Mouse (Mus musculus): ENCODE results near the gene Cyp39a1. TPM values are rescaled to one million over a fixed set of nuclear protein-coding genes. Genes with fewer than 3 reads are reported as not detected.

Gene Cyp39a1
- polyA plus RNA-seq, 1 experiment from 2014 or later, result 12.3 TPM

DNA sequence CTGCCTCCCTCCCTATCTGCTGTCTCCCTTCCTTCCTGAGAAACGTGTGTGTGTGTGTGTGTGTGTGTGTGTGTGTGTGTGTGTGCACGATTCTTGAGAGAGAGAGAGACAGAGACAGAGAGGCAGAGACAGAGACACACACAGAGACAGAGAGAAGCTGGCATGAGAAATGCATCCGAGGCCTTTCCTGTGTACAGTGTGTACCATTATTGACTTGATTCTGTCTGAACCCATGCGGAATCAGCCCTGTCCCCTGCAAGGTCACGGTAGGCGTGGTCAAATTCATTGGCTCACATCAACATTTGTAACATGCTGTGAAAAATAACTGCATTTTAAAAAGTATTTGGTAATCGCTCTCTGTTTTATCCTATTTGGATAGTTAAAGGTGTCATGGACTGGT, 16.9 kb downstream of the Cyp39a1 start:
- POLR2A ChIA-PET, result no interaction called here
- no peak for TF ChIP-seq CTCF (IDR thresholded peaks at IDR 0.05)
- ATAC-seq (no peak), DNase-seq (ENCODE audit: low read depth, low spot score) (no peak)
- in situ Hi-C loops (cut with MboI; ENCODE audit: low pct_unique_long_range_greater_than_20kb), result no loop called here
- CTCF ChIA-PET, result interaction anchor here (1.0 kb wide), 1 partner anchor 15 kb away, joined by 4 read pairs; no protein-coding TSS in a partner anchor
- H3K27me3 ChIP-seq, result no peaks in the 10 kb centered on the region

DNA sequence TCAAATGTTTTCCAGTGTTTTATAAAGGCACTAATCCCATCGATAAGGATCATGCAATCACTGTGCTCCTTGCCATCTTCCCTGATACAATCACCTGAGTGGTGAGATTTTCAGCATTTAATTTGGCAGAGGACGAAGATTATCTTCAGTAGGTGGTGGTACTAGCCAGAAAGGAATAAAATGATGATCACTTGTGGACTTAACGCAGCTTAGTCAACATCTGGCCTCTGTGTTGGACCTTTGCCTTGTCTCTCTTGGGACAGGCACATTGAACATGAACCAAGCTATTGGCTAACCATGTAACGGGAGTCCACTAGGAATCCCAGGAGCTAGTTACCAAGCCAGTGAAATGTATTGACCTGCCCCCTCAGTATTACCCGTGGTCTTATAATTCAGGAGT, 17.4 kb downstream of the Cyp39a1 start:
- ATAC-seq (no peak), DNase-seq (ENCODE audit: low read depth, low spot score) (no peak)
- H3K27me3 ChIP-seq, result no peaks in the 10 kb centered on the region
- POLR2A ChIA-PET, result no interaction called here
- in situ Hi-C loops (cut with MboI; ENCODE audit: low pct_unique_long_range_greater_than_20kb), result no loop called here
- TF ChIP-seq CTCF (IDR thresholded peaks at IDR 0.05), result no peak
- CTCF ChIA-PET, result interaction anchor here (1.0 kb wide), 1 partner anchor 15 kb away, joined by 4 read pairs; no protein-coding TSS in a partner anchor

DNA sequence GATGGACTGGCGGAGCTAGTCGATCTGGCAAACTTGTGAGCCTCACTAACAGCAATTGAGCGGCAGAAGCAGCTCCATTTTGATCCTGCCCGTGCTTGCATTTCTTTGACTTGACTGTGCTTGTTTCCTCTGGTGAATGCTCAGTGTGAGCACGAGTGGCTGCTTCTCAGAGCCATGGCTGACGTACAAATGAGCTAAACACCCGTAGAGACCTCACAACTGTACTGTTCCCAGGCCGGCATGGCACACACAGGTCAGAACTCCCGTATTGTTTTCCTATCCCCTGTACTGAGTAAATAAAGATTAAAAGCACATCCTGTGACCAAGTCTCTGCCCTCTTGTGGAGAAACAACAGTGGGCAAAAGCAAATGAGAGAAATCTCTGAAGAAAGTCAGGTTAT, 22.4 kb downstream of the Cyp39a1 start:
- no peaks in the 10 kb centered on the region for H3K27me3 ChIP-seq
- TF ChIP-seq CTCF (IDR thresholded peaks at IDR 0.05), result no peak
- ChIA-PET POLR2A (no interaction called here), CTCF (interaction anchor here (1.3 to 1.5 kb wide), 2 partner anchors 10 to 23 kb away, joined by 3 to 5 read pairs; partner anchors contain the start of genes Cyp39a1 and Slc25a27)
- no peak for ATAC-seq
- no peak for DNase-seq (ENCODE audit: low read depth, low spot score)
- in situ Hi-C loops (cut with MboI; ENCODE audit: low pct_unique_long_range_greater_than_20kb), result no loop called here

DNA sequence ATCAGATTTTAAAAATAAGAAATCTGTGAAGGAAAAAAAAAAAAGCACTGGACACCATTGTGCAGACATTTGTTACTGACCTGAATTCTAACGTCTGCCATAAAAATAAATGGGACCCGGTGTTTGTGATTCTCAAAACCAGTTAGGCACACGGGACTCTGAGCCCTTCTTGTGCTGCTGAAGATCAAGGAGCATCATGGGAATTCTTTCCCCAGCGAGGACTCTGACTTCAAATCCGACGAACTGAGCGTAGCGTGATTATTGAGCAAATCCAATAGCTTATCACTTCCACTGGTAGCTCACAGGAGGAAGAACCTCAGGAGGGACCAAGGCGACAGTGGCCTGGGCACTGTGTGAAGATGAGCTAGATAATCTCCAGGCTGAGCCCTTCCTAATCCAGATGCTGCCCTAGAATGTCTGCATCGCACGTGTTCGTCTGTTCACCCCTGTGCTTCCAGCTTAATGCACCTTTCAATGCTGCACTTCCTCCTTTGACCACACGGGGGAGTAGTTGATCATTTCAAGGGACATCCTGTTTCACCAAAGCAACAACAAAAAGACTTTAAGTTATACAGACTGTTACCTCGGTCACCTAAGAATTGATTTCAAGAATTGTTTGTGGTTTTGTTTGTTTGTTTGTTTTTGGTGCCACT, 31.9 kb downstream of the Cyp39a1 start:
- in situ Hi-C loops (cut with MboI; ENCODE audit: low pct_unique_long_range_greater_than_20kb), result no loop called here
- peak; percentile 91 for TF ChIP-seq CTCF (IDR thresholded peaks at IDR 0.05)
- ATAC-seq (no peak), DNase-seq (ENCODE audit: low read depth, low spot score) (no peak)
- ChIA-PET POLR2A (interaction anchor here (0.7 kb wide), 1 partner anchor 345 kb away, joined by 3 read pairs; no protein-coding TSS in a partner anchor), CTCF (interaction anchor here (0.8 to 3.1 kb wide), 15 partner anchors 10 to 366 kb away, joined by 3 to 36 read pairs (median 4); no protein-coding TSS in a partner anchor)
- no peaks in the 10 kb centered on the region for H3K27me3 ChIP-seq

DNA sequence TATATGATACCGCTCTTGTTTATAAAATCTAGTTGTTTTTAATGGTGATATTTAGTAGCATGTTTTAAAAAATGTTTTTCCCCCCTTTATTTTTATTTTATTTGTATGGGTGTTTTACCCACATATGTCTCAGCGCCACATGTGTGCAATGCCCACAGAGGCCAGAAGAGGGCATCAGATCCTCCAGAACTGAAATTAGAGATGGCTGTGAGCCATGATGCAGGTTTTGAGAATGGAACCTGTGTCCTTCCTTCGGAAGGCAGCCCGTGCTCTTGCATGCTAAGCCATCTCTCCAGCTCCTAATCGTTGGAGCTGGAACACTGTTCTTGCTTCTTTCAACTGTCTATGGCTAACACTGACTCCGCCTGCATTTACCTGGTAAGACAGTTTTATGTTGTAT, 33.8 kb downstream of the Cyp39a1 start:
- CTCF ChIA-PET, result interaction anchor here (0.7 to 3.1 kb wide), 8 partner anchors 12 to 351 kb away, joined by 3 to 36 read pairs (median 3); no protein-coding TSS in a partner anchor
- no peaks in the 10 kb centered on the region for H3K27me3 ChIP-seq

DNA sequence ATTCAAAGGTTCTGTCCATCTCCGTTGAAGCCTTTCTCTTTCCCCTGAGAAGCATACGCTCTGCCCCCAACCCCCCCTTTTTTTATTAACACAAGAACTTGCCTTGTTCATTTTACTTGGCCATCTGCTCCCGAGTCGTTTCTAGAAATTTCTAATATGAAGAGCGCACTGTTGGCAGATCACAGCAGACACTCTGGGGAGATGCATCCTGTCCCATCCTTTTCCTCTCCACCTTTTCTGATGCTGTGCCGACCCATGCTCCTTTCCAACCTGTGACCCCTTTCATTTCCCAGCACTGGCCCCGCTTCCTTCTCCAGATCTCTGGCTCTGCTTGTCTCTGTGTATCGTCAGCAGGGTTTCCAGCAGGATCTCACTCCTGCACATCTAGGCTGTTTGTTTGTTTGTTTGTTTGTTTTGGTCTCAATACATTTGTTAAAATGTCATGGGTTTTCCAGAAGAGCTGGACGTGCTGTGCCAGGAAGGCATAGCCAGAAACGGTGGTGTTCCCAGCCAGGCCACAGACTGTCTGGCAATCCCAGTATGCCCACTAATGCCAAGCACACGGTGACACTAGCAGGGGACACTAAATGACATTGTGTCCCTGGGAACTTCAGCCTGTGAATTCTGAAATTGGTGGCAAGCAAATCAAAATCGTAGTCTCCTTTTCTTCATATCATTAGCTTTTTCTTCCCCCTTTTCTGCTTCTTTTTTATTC, 37.1 kb downstream of the Cyp39a1 start:
- ChIA-PET CTCF (interaction anchor here (1.4 kb wide), 1 partner anchor 165 kb away, joined by 4 read pairs; no protein-coding TSS in a partner anchor), POLR2A (no interaction called here)
- H3K27me3 ChIP-seq, result no peaks in the 10 kb centered on the region
- in situ Hi-C loops (cut with MboI; ENCODE audit: low pct_unique_long_range_greater_than_20kb), result loop anchor here (5.0 to 10.0 kb wide), 3 partner anchors 93 to 420 kb away; no protein-coding TSS in a partner anchor
- TF ChIP-seq CTCF (IDR thresholded peaks at IDR 0.05), result no peak
- ATAC-seq (no peak), DNase-seq (ENCODE audit: low read depth, low spot score) (no peak)

More for the DNA sequence above, 33.8 kb downstream of the Cyp39a1 start:
- no peak for DNase-seq (ENCODE audit: low read depth, low spot score)
- ATAC-seq, result no peak
- in situ Hi-C loops (cut with MboI; ENCODE audit: low pct_unique_long_range_greater_than_20kb), result loop anchor here (5.0 to 10.0 kb wide), 3 partner anchors 96 to 424 kb away; no protein-coding TSS in a partner anchor
- POLR2A ChIA-PET, result no interaction called here
- peak; percentile 95 for TF ChIP-seq CTCF (IDR thresholded peaks at IDR 0.05)

- DNase-seq (ENCODE audit: low read depth, low spot score) (no peak), ATAC-seq (peak; percentile 52)
- ChIA-PET CTCF (interaction anchor here (0.6 to 1.9 kb wide), 15 partner anchors 10 to 550 kb away, joined by 3 to 7 read pairs (median 3); no protein-coding TSS in a partner anchor), POLR2A (no interaction called here)
- H3K27me3 ChIP-seq, result no peaks in the 10 kb centered on the region
- TF ChIP-seq CTCF (IDR thresholded peaks at IDR 0.05), result peak; percentile 58
- in situ Hi-C loops (cut with MboI; ENCODE audit: low pct_unique_long_range_greater_than_20kb), result loop anchor here (5.0 to 10.0 kb wide), 2 partner anchors 331 to 418 kb away; no protein-coding TSS in a partner anchor
Observed at GRCm38 (mm10) chr17:43706749-43707148, 39.5 kb downstream of the Cyp39a1 start.

GRCm38 (mm10) chr17:43707254-43707653, 40.0 kb downstream of the Cyp39a1 start:
- H3K27me3 ChIP-seq, result no peaks in the 10 kb centered on the region
- CTCF ChIA-PET, result interaction anchor here (0.6 to 1.9 kb wide), 15 partner anchors 9 to 549 kb away, joined by 3 to 7 read pairs (median 3); no protein-coding TSS in a partner anchor
- POLR2A ChIA-PET, result interaction anchor here (0.5 kb wide), 1 partner anchor 278 kb away, joined by 6 read pairs; no protein-coding TSS in a partner anchor
- peak; percentile 78 for ATAC-seq
- TF ChIP-seq CTCF (IDR thresholded peaks at IDR 0.05), result peak; percentile 44
- in situ Hi-C loops (cut with MboI; ENCODE audit: low pct_unique_long_range_greater_than_20kb), result loop anchor here (5.0 to 10.0 kb wide), 2 partner anchors 330 to 418 kb away; no protein-coding TSS in a partner anchor
- DNase-seq (ENCODE audit: low read depth, low spot score), result peak; percentile 64

DNA sequence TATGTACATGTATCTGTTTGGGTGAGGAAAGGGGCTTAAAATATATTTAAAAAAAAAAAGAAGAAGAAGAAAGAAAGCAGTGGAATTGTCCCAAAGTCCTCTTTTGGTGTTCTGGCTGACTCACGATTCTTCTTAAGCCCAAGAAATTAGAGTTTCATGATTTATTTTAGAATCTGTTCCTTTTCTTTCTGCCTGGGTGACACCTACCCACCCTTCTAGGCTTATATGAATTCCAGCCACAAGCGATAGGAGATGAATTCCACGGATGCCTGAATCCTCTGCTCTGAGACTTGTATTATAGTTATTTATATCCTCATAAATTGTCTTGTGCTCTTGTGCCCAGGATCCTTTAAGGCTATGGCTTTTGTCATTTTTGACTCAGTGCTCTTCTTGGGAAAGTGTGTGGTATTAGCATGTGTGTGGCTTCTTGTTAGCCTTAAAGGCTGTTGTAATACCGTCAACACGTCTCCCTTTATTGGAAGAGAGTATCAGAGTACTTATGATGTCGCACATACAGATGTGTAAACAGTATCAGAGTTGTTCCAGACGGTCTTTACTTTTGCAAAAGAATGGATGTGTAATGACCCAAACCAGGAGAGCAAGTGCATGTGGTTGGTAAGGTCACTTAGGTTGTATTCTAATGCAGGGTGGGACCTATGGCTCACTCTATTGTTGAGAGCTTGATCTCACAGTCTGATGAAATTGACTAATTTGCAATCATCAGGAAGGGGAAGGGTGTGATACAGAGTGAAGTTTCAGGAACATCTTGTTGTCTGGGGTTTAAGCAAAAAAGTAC, 44.5 kb downstream of the Cyp39a1 start:
- ATAC-seq (no peak), DNase-seq (ENCODE audit: low read depth, low spot score) (no peak)
- TF ChIP-seq CTCF (IDR thresholded peaks at IDR 0.05), result no peak
- CTCF ChIA-PET, result no interaction called here
- in situ Hi-C loops (cut with MboI; ENCODE audit: low pct_unique_long_range_greater_than_20kb), result no loop called here
- no peaks in the 10 kb centered on the region for H3K27me3 ChIP-seq
- POLR2A ChIA-PET, result no interaction called here

- POLR2A ChIA-PET, result no interaction called here
- TF ChIP-seq CTCF (IDR thresholded peaks at IDR 0.05), result no peak
- DNase-seq (ENCODE audit: low read depth, low spot score), result no peak
- no peak for ATAC-seq
- CTCF ChIA-PET, result no interaction called here
- in situ Hi-C loops (cut with MboI; ENCODE audit: low pct_unique_long_range_greater_than_20kb), result no loop called here
- H3K27me3 ChIP-seq, result no peaks in the 10 kb centered on the region
Observed at GRCm38 (mm10) chr17:43714191-43714590, 47.0 kb downstream of the Cyp39a1 start.
